Mouse (Mus musculus): ENCODE measurements around the gene Nkd2. TPM values are rescaled to one million over a fixed set of nuclear protein-coding genes. Genes with fewer than 3 reads are reported as not detected.

Nkd2 gene
- polyA plus RNA-seq, 1 experiment from 2014 or later: 20.6 TPM

GRCm38 (mm10) chr13:73771131-73771530 lies 76.3 kb downstream of the Nkd2 start:
- Histone ChIP-seq H3K9ac (ENCODE audit: low read depth, low read length) (no peak overlapping the region), H3K4me1 (ENCODE audit: control insufficient read depth, insufficient read depth, low read length) (no peaks in the 10 kb centered on the region; the same call in 1 of the 2 replicates), H3K27ac (ENCODE audit: low read length) (no peak overlapping the region), H3K36me3 (ENCODE audit: control insufficient read depth, insufficient read depth, low read length) (no peaks in the 10 kb centered on the region), H3K4me2 (ENCODE audit: low read length) (no peak overlapping the region), H3K4me3 (ENCODE audit: low read depth, low read length) (no peak overlapping the region), H3K27me3 (ENCODE audit: control insufficient read depth, insufficient read depth, low read depth, low read length) (no peaks in the 10 kb centered on the region), H3K9me3 (replicated peaks; ENCODE audit: control insufficient read depth, low read length, poor library complexity, severe bottlenecking) (no peaks in the 10 kb centered on the region)
- WGBS: 44% methylated on average over 3 of the region's 3 CpGs
- ATAC-seq: no peak

DNA sequence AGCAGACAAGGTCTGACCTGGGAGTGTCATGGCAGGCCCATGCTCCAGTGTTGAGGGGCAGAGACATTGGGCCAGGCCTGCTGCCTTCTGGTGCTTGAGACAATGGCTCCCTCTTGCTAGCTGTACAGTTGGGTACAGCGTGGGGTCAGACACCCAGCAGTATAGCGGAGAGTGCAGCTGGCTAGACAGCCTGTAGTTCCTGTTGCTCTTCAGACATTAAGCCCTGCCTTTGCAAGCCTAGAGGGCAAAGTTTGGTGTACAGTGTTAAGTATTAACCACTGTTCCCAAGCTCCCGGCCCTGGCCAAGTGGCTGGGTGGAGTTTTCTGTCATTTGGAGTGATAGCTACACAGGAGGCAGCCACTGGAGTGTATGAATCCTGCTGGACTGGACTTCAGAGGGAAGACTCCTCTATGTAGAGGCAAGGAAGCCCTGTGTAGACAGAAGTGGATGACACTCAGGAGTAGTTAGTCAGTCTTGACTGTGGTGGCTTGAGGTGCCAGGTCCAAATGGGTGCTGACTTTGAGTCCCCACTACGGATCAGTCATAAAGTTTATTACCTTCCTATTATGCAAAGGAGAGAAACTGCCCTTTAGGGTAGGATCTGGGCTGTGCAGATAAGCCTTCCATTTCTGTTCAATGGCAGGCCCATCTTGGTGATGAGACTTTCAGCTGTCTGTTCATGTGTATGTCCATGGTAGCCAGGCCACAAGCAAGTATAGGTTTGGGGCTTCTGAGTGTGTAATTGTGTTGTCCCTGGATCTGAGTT lies 77.3 kb downstream of the Nkd2 start:
- H3K27me3 ChIP-seq (ENCODE audit: control insufficient read depth, insufficient read depth, low read depth, low read length): no peaks in the 10 kb centered on the region
- no peaks in the 10 kb centered on the region for H3K36me3 ChIP-seq (ENCODE audit: control insufficient read depth, insufficient read depth, low read length)
- no peak overlapping the region for H3K4me2 ChIP-seq (ENCODE audit: low read length)
- H3K4me3 ChIP-seq (ENCODE audit: low read depth, low read length): no peak overlapping the region
- no peak for ATAC-seq
- 79% methylated on average over 4 of the region's 4 CpGs for WGBS
- H3K4me1 ChIP-seq (ENCODE audit: control insufficient read depth, insufficient read depth, low read length): peaks cover under 1% of the 10 kb centered on the region; the same call in 1 of the 2 replicates
- no peak overlapping the region for H3K9ac ChIP-seq (ENCODE audit: low read depth, low read length)
- H3K27ac ChIP-seq (ENCODE audit: low read length): no peak overlapping the region
- H3K9me3 ChIP-seq (replicated peaks; ENCODE audit: control insufficient read depth, low read length, poor library complexity, severe bottlenecking): no peaks in the 10 kb centered on the region

Other genes starting within 250 kb of the Nkd2 start
- 133 and 136 TPM in 2 replicates for gene Clptm1l, start 243.6 kb downstream of the Nkd2 start, polyA plus RNA-seq (2015; fragmentation: Nextera tagmentation; extraction: Ambion mirVana)
- 6.2 and 8.5 TPM in 2 replicates for gene Tert, start 220.7 kb downstream of the Nkd2 start, polyA plus RNA-seq (2015; fragmentation: Nextera tagmentation; extraction: Ambion mirVana)
- gene Slc6a18, start 169.6 kb downstream of the Nkd2 start, polyA plus RNA-seq (2015; fragmentation: Nextera tagmentation; extraction: Ambion mirVana): not detected in 2 replicates
- 0.11 and 0.30 TPM in 2 replicates for gene Slc6a19, start 142.8 kb downstream of the Nkd2 start, polyA plus RNA-seq (2015; fragmentation: Nextera tagmentation; extraction: Ambion mirVana)
- 7.5 and 9.6 TPM in 2 replicates for gene Slc12a7, start 114.5 kb downstream of the Nkd2 start, polyA plus RNA-seq (2015; fragmentation: Nextera tagmentation; extraction: Ambion mirVana)
- 10.4 and 11.8 TPM in 2 replicates for gene Trip13, start 90.2 kb upstream of the Nkd2 start, polyA plus RNA-seq (2015; fragmentation: Nextera tagmentation; extraction: Ambion mirVana)
- gene Brd9, start 90.2 kb upstream of the Nkd2 start, polyA plus RNA-seq (2015; fragmentation: Nextera tagmentation; extraction: Ambion mirVana): 98.6 and 99.0 TPM in 2 replicates
- not detected in 2 replicates for gene Zdhhc11, start 116.2 kb upstream of the Nkd2 start, polyA plus RNA-seq (2015; fragmentation: Nextera tagmentation; extraction: Ambion mirVana)
- gene Tppp, start 161.8 kb upstream of the Nkd2 start, polyA plus RNA-seq (2015; fragmentation: Nextera tagmentation; extraction: Ambion mirVana): 13.9 and 16.1 TPM in 2 replicates
- gene Cep72, start 214.7 kb upstream of the Nkd2 start, polyA plus RNA-seq (2015; fragmentation: Nextera tagmentation; extraction: Ambion mirVana): 6.7 and 7.7 TPM in 2 replicates

Measured in midbrain, embryonic 16.5 days (tissue).